ENCODE assay signal across 29 mouse cellular contexts in genomic region chr4:148137503-148137902, GRCm38 (mm10). TPM values are rescaled to one million over a fixed set of nuclear protein-coding genes. Genes with fewer than 3 reads are reported as not detected.
"Had no signal": no experiment of that assay in that cellular context is flagged by ENCODE, and none has a peak within 500 bp of the region (broad histone marks: within the 10 kb centered on the region; RNA-seq: fewer than 3 reads in every experiment).

No protein-coding gene starts in this region.

- H3K36me3 ChIP-seq: heart, embryonic 13.5 days; heart, embryonic 15.5 days; hindbrain, embryonic 12.5 days; kidney, embryonic 15.5 days; limb, embryonic 13.5 days; limb, embryonic 15.5 days; liver, embryonic 12.5 days had no signal

- H3K27ac ChIP-seq: heart, adult 2 months; heart, embryonic 13.5 days; heart, embryonic 15.5 days; hindbrain, embryonic 12.5 days; hindbrain, embryonic 14.5 days; hindbrain, postnatal 0 days; kidney, embryonic 15.5 days; kidney, postnatal 0 days; left cerebral cortex, adult 2 months; limb, embryonic 13.5 days; limb, embryonic 15.5 days; liver, embryonic 12.5 days had no signal

- H3K4me3 ChIP-seq: heart, adult 2 months; heart, embryonic 13.5 days; heart, embryonic 15.5 days; hindbrain, embryonic 12.5 days; kidney, embryonic 15.5 days; left cerebral cortex, adult 2 months; limb, embryonic 13.5 days; limb, embryonic 15.5 days; liver, embryonic 12.5 days had no signal

- H3K9ac ChIP-seq: heart, embryonic 13.5 days; heart, embryonic 15.5 days; hindbrain, embryonic 12.5 days; hindbrain, embryonic 14.5 days; kidney, embryonic 15.5 days; limb, embryonic 13.5 days; limb, embryonic 15.5 days; liver, embryonic 12.5 days had no signal

- DNase-seq: gastrocnemius, postnatal 14 days; gastrocnemius, postnatal 36 days; heart, adult 11 months; heart, adult 2 months; heart, postnatal 14 days; heart, postnatal 36 days; kidney, adult 11 months; kidney, adult 2 months; kidney, adult 9 months; kidney, postnatal 14 days; kidney, postnatal 36 days; layer of hippocampus, adult 9-11 months; layer of hippocampus, postnatal 36 days had no signal

- H3K4me2 ChIP-seq: heart, embryonic 11.5 days; heart, embryonic 13.5 days; heart, embryonic 15.5 days; hindbrain, embryonic 12.5 days; hindbrain, embryonic 14.5 days; kidney, embryonic 15.5 days; limb, embryonic 13.5 days; limb, embryonic 15.5 days; liver, embryonic 12.5 days had no signal

- ATAC-seq: hindbrain, postnatal 0 days; intestine, embryonic 16.5 days; liver, embryonic 12.5 days had no signal

- H3K9me3 ChIP-seq: heart, embryonic 13.5 days; heart, embryonic 15.5 days; hindbrain, embryonic 12.5 days; kidney, embryonic 15.5 days; limb, embryonic 13.5 days; limb, embryonic 15.5 days; liver, embryonic 12.5 days had no signal

RNA-seq across cellular contexts. Expression of gene Draxin, which starts 7.0 kb away (rescaled TPM):
- total RNA-seq: gastrocnemius, adult 8-10 months; hematopoietic stem cell, adult 5-6 weeks; liver, adult 2 months had no signal
- polyA plus RNA-seq: heart, embryonic 15.5 days; liver, adult 2 months had no signal

RNA-seq across cellular contexts. Expression of gene Fbxo2, which starts 22.9 kb away (rescaled TPM):
- total RNA-seq: gastrocnemius, postnatal 14 days; gastrocnemius, postnatal 36 days; heart, postnatal 14 days; hematopoietic stem cell, adult 5-6 weeks had no signal
